In genomic region chr19:55689200-55689949, GRCm38 (mm10) we compare ENCODE assay signal across 21 mouse cellular contexts. TPM values are rescaled to one million over a fixed set of nuclear protein-coding genes. Genes with fewer than 3 reads are reported as not detected.
A peak's percentile ranks its signal among the peaks of the same experiment; 100 is the strongest.
DNase-seq lines count a peak whose midpoint lies in the region; ATAC-seq and TF ChIP-seq lines count a peak whose summit lies in the region.
"Had no signal": no experiment of that assay in that cellular context is flagged by ENCODE, and none has a peak within 500 bp of the region (broad histone marks: within the 10 kb centered on the region; RNA-seq: fewer than 3 reads in every experiment).

No protein-coding gene starts in this region.

- no peaks in the 10 kb centered on the region for H3K36me3 ChIP-seq in intestine, postnatal 0 days (ENCODE audit: control insufficient read depth, insufficient read depth)
- no peaks in the 10 kb centered on the region for H3K36me3 ChIP-seq in stomach, postnatal 0 days (ENCODE audit: control insufficient read depth, insufficient read depth, low read length)
- no peaks in the 10 kb centered on the region for H3K36me3 ChIP-seq in forebrain, embryonic 12.5 days (replicated peaks)
- H3K36me3 ChIP-seq: embryonic facial prominence, embryonic 13.5 days; G1E; heart, embryonic 13.5 days; hindbrain, embryonic 15.5 days had no signal

- H3K27me3 ChIP-seq in intestine, postnatal 0 days (replicated peaks; ENCODE audit: control insufficient read depth, insufficient read depth, low read length) = no peaks in the 10 kb centered on the region
- H3K27me3 ChIP-seq in stomach, postnatal 0 days (ENCODE audit: control insufficient read depth, insufficient read depth, low read length) = no peaks in the 10 kb centered on the region
- peaks cover 22% of the 10 kb centered on the region for H3K27me3 ChIP-seq in forebrain, embryonic 12.5 days

- no peaks in the 10 kb centered on the region for H3K9me3 ChIP-seq in intestine, postnatal 0 days (ENCODE audit: control insufficient read depth)
- H3K9me3 ChIP-seq in stomach, postnatal 0 days (ENCODE audit: control insufficient read depth, low read length) = no peaks in the 10 kb centered on the region
- no peaks in the 10 kb centered on the region for H3K9me3 ChIP-seq in forebrain, embryonic 12.5 days
- H3K9me3 ChIP-seq: embryonic facial prominence, embryonic 13.5 days; forebrain, embryonic 13.5 days; heart, embryonic 13.5 days; hindbrain, embryonic 15.5 days had no signal

- no peak for TF ChIP-seq CTCF in intestine, postnatal 0 days (IDR thresholded peaks at IDR 0.05; ENCODE audit: low read depth)
- TF ChIP-seq CTCF in stomach, postnatal 0 days (IDR thresholded peaks at IDR 0.05; ENCODE audit: low read depth) = no peak

- WGBS in intestine, postnatal 0 days = 58% methylated on average over 20 of the region's 20 CpGs
- WGBS in stomach, postnatal 0 days = 80% methylated on average over 20 of the region's 20 CpGs
- WGBS in forebrain, embryonic 12.5 days = 89% methylated on average over 20 of the region's 20 CpGs

- peak; percentile 96 for ATAC-seq in intestine, postnatal 0 days
- peak; percentile 92 for ATAC-seq in stomach, postnatal 0 days (ENCODE audit: low FRiP score, low TSS enrichment)
- no peak for ATAC-seq in forebrain, embryonic 12.5 days (ENCODE audit: low FRiP score)
- ATAC-seq: forebrain, embryonic 13.5 days; forebrain, postnatal 0 days had no signal

- H3K9ac ChIP-seq in intestine, postnatal 0 days (ENCODE audit: low read depth, low read length) = no peak overlapping the region
- H3K9ac ChIP-seq in stomach, postnatal 0 days (ENCODE audit: low read length) = no peak overlapping the region
- no peak overlapping the region for H3K9ac ChIP-seq in forebrain, embryonic 12.5 days
- H3K9ac ChIP-seq: embryonic facial prominence, embryonic 13.5 days; forebrain, embryonic 13.5 days; forebrain, postnatal 0 days; heart, embryonic 13.5 days; hindbrain, embryonic 15.5 days had no signal

- peak overlapping the region; percentile 4; the same call in 1 of the 2 replicates for H3K4me2 ChIP-seq in intestine, postnatal 0 days (replicated peaks; ENCODE audit: low read depth)
- no peak overlapping the region for H3K4me2 ChIP-seq in stomach, postnatal 0 days (replicated peaks; ENCODE audit: low read depth)
- H3K4me2 ChIP-seq in forebrain, embryonic 12.5 days = no peak overlapping the region
- H3K4me2 ChIP-seq: embryonic facial prominence, embryonic 13.5 days; forebrain, embryonic 13.5 days; heart, embryonic 13.5 days; hindbrain, embryonic 15.5 days had no signal

- peak; percentile 6 for DNase-seq in lung, postnatal 36 days
- DNase-seq in lung, postnatal 10 days = no peak
- peak; percentile 43 for DNase-seq in induced T-regulatory cell, adult 2 months (ENCODE audit: low read depth)
- peak; percentile 68 for DNase-seq in stomach, postnatal 0 days (ENCODE audit: low spot score)
- DNase-seq in kidney, postnatal 10 days = no peak
- no peak for DNase-seq in gastrocnemius, postnatal 10 days
- DNase-seq: adrenal gland, postnatal 14 days; cerebellum, adult 11-12 months; cerebellum, postnatal 25 days; forebrain, postnatal 0 days; gastrocnemius, adult 2 months; gastrocnemius, postnatal 36 days; heart, adult 11 months; heart, postnatal 36 days had no signal

- H3K27ac ChIP-seq in intestine, postnatal 0 days (ENCODE audit: low read depth, low read length) = peak overlapping the region; percentile 51; the same call in 1 of the 2 replicates
- H3K27ac ChIP-seq in stomach, postnatal 0 days (replicated peaks) = no peak overlapping the region
- no peak overlapping the region for H3K27ac ChIP-seq in forebrain, embryonic 12.5 days
- H3K27ac ChIP-seq: embryonic facial prominence, embryonic 13.5 days; forebrain, embryonic 13.5 days; gastrocnemius, adult 2 months; heart, embryonic 13.5 days; hindbrain, embryonic 15.5 days had no signal

- no peak overlapping the region for H3K4me3 ChIP-seq in intestine, postnatal 0 days (ENCODE audit: low read depth, low read length)
- no peak overlapping the region for H3K4me3 ChIP-seq in stomach, postnatal 0 days (ENCODE audit: low read depth, low read length)
- H3K4me3 ChIP-seq in forebrain, embryonic 12.5 days (replicated peaks) = no peak overlapping the region
- H3K4me3 ChIP-seq: embryonic facial prominence, embryonic 13.5 days; forebrain, embryonic 13.5 days; gastrocnemius, adult 2 months; heart, embryonic 13.5 days; hindbrain, embryonic 15.5 days had no signal

- H3K4me1 ChIP-seq in intestine, postnatal 0 days (replicated peaks; ENCODE audit: control insufficient read depth, insufficient read depth, low read length) = no peaks in the 10 kb centered on the region
- no peaks in the 10 kb centered on the region for H3K4me1 ChIP-seq in stomach, postnatal 0 days (replicated peaks; ENCODE audit: control insufficient read depth, insufficient read depth)
- peaks cover 4% of the 10 kb centered on the region for H3K4me1 ChIP-seq in forebrain, embryonic 12.5 days

- no peak for TF ChIP-seq EP300 in stomach, postnatal 0 days (optimal IDR thresholded peaks at IDR 0.05)

RNA-seq across cellular contexts. Expression of gene Tcf7l2, which starts 52.2 kb away (rescaled TPM):
- polyA plus RNA-seq in intestine, postnatal 0 days (2015; fragmentation: Nextera tagmentation; extraction: Ambion mirVana) = 32.4 and 37.4 TPM in 2 replicates
- 40.6 and 41.7 TPM in 2 replicates for polyA plus RNA-seq in stomach, postnatal 0 days (2015; fragmentation: Nextera tagmentation; extraction: Ambion mirVana)
- polyA plus RNA-seq in forebrain, embryonic 12.5 days (2016; fragmentation: Nextera tagmentation; extraction: Ambion mirVana) = 212 and 220 TPM in 2 replicates
- 10 to 100 TPM; 18.2 to 27.3 TPM for total RNA-seq in gastrocnemius, postnatal 10 days (2021)

Comparison
In these comparisons a context has a peak if more than half of its experiments do, and no peak if none do; other contexts are left out.
1. DNase-seq: peak in lung, postnatal 36 days (single experiment), induced T-regulatory cell, adult 2 months (single experiment) and stomach, postnatal 0 days (single experiment); none in lung, postnatal 10 days (single experiment), kidney, postnatal 10 days (single experiment) and gastrocnemius, postnatal 10 days (single experiment).